Mouse (Mus musculus) liver, adult (tissue): Measurements from ENCODE around the gene Zfp672.

Experiments
- GATA4 ChIP-seq: IDR thresholded peaks from 2 replicates; pipeline ENCODE4 v1.6.1; 2014; ENCODE audit warnings: mild to moderate bottlenecking, low read length; ENCODE audit not compliant: insufficient replicate concordance

Gene Zfp672

DNA sequence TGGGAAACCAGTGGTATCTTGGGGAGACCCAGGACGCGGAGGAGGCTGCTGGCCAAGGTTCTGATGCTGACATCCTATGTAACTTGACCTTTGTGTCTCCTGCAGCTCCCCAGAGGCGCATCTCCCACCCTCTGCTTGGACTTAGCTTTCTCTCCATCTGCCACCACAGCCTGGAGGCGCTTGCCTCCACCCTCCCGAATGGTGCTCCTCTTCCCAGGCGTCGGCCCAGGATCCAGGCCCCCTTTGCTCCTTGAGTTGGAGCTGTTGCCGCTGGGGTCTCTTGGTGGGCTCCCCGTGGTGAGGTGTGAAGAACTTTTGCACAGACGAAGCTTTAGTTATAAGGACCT lies 983 bp upstream of the Zfp672 start:
- no peak for TF ChIP-seq GATA4

GRCm38 (mm10) chr11:58329906-58330275 lies 248 bp downstream of the Zfp672 start:
- TF ChIP-seq GATA4 = no peak

DNA sequence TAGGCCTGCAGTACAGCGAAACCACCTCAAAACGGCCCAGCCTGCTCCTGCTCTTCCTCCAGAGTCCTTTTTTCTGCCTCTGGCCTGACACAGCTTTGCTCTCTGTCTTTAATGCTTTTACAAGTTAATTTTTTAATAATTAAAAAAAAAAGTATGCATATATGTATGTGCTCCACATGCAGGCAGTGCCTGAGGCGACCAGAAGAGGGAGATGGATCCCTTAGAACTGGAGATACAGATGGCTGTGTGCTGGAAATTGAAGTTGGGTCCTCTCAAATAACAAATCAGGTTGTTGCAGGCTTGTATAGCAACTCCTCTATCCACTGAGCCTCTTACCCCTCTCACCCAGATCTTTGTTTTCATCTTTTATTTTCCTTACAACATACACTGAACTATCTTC lies 3.4 kb downstream of the Zfp672 start:
- no peak for TF ChIP-seq GATA4

GRCm38 (mm10) chr11:58324614-58325229 lies 5.4 kb downstream of the Zfp672 start:
- TF ChIP-seq GATA4 = no peak

DNA sequence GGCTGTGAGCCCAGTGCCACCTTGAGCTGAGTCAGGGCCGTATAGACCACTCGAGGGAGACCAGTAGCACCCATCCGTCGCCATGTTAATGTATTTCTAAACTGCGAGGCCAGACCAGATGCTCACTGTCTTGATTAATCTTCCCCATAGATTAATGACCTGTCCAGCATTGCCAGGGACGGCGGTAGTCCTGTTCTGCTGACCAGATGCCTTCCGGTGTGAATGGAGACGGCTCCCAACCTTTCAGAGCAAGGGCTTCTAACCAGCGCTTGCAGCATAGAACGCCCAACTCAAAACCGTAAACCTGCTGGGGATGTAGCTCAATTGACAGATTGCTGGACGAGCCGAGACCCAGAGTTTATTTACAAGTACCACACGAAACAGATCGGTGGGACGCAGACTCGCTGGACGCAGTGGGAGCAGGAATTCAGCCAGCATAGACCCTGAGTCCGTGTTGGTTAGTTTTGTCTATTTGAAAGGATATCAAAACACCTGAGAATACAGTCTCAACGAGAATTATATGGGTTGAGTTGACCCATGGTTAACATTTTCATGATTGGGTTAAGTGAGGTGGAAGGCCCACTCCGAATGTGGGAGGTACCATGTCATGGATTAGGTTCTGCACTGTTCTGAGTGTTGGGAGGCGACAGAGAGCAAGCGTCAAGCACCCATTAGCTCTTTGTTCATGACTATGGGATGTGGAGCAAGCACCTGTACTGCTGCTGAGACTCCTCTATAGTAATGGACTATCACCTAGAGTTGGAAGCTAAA lies 6.4 kb downstream of the Zfp672 start:
- TF ChIP-seq GATA4 = no peak

- TF ChIP-seq GATA4 = no peak
Measured at GRCm38 (mm10) chr11:58322824-58323569, 7.1 kb downstream of the Zfp672 start.

DNA sequence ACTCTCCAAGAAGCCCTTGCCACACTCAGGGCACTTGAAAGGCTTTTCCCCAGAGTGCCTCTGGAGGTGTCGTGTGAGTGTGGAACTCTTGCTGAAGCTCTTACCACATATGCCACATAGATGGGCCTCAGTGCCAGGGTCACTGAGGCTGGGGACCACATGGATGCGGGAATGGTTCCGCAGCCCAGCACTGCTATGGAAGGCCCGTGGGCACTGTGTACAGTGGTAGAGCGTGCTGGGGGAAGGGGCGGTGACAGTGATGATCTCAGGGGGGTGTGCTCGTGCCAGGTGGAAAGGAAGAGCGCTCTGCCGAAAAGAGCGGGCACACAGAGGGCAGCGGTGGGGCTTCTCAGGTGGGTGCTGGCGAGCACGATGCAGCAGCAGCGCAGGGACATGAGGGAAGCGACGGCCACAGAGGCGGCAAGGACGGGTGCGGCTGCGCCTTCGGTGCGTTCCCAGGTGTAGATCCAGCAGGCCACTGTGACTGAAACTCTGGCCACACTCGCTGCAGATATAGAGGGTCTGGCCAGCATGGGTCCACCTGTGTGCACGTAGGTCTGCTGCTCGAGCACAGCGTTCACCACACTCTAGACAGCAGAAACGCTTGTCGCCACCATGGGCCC lies 13.3 kb downstream of the Zfp672 start:
- no peak for TF ChIP-seq GATA4

GRCm38 (mm10) chr11:58316344-58316743 lies 13.8 kb downstream of the Zfp672 start:
- no peak for TF ChIP-seq GATA4

DNA sequence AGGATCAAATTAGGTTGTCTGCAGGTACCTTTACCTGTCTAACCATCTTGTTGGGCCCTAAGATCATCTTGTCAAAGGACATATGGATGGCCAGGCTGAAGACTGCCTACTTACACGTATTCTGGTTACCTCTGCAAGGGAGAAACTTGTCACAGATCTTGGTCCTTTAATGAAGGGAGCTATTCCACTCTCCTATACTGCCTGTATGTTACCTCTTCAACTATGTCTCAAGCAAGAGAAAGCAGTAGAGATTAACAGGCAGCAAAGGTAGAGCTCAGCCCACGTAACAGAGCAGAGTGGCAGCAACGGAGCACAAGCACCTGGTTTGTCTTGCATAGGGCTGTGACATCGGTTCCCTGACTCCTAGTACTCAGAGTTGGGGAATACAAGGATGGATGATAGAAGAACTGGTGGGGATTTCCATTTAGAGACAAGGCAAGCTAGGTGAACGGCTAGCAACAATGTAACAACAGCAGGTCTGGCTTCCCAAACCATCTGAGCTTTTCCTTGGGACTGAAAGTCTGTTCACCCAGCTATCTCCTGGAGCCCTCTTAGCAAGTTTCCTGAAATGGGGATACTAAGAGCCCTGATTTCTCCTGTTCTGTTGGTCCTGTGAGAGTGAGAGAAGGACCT lies 14.5 kb downstream of the Zfp672 start:
- TF ChIP-seq GATA4 = no peak

- no peak for TF ChIP-seq GATA4
Measured at GRCm38 (mm10) chr11:58314069-58314468, 16.1 kb downstream of the Zfp672 start.

DNA sequence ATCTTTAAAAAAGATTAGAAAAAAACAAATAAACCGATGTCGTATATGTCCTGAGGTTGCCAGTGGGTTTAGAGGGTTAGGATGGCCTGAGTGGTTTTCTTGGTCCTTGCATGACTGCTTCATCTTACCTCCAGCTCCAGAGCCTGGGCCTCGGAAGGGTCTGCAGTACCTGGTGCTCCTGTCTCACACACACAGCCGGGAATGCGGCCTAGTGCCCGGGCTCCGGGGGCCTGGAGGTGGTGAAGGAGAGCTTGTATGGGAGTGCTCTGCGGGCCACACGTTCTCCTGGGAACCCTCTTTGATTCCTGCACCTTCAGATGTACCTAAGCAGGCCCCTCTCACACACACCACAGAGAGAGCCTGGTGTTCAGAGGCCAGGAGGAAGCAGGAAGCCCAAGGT lies 21.5 kb downstream of the Zfp672 start:
- no peak for TF ChIP-seq GATA4

- TF ChIP-seq GATA4 = no peak
Measured at GRCm38 (mm10) chr11:58307411-58308080, 22.6 kb downstream of the Zfp672 start.

DNA sequence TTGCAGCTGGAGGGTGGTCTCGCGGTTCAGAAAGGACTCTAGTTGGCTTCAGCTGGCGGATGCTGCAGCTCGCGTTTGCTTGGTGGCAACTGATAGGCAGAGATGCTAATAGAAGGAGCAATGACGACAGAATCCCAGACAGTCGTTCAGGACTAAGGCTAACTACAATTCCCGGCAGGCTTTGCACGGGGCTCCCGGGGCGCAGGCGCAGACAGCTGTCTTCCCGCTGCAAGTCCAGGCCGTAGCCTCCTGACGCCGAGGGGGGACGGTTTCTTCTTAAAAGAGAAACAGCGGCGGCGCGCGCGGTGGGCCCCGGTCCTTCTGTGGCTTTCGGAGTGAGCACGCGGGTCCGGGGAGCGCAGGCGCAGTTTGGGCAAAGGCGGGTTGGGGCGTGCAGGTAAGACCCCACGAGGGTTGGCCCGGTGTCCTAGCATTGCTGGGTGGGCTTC lies 23.3 kb downstream of the Zfp672 start, which contains the start of gene Zfp692:
Gene Zfp692, plus strand, starts transcription at position 210 of the 449 bp plus-strand sequence.
- no peak for TF ChIP-seq GATA4

DNA sequence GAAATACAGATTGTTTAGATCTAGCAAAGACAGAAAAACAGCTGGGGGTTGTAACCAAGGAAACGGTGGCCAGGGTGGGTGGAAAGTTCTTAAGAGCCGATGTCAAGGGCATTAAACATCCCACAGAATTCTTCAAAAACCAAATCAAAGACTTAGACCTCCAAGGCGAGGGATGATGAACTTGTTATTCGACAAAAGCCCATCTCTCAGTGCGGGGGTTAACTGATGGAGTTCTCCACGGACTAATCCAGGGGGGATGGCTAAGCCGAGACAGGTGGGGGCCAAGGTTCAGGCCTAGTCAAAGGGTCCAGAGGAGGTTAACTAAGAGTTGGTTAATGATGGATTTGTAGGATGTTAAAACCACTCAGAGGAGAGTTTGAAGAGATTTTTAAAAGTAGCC lies 26.5 kb downstream of the Zfp672 start:
- no peak for TF ChIP-seq GATA4
